Mouse (Mus musculus): ENCODE measurements around the gene Pink1.

Gene Pink1

DNA sequence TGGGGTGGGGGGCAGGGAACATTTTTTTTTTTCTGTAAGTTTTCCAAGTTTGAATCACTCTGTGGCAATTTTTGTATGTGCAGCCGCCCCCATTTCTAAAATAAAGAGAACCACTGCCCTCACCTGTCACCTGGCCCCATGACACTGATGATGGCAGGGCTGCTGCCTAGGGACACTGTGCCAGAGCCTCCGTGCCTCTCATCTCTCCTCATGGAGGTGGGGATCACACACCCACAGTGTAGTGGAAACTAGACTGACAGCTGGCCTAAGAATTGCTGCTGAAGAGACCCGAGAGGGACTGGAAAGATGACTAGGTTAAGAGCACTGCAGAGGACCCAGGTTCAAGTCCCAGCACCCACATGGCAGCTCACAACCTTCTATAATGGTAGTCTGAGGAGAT lies 14.0 kb downstream of the Pink1 start:
- DNase-seq (ENCODE audit: inconsistent ontology term) = no peak

DNA sequence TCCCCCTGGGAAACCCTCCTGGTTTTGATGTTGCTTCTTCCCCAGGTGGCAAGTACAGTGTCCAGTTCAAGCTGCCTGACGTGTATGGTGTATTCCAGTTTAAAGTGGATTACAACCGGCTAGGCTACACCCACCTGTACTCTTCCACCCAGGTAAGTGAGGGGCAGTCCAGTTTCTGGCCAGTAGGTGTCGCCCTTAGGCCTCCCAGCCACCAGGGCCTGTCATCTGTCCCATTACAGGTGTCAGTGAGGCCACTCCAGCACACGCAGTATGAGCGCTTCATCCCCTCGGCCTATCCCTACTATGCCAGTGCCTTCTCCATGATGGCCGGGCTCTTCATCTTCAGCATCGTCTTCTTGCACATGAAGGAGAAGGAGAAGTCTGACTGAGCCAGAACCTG lies 14.5 kb downstream of the Pink1 start:
- DNase-seq (ENCODE audit: inconsistent ontology term) = no peak

DNA sequence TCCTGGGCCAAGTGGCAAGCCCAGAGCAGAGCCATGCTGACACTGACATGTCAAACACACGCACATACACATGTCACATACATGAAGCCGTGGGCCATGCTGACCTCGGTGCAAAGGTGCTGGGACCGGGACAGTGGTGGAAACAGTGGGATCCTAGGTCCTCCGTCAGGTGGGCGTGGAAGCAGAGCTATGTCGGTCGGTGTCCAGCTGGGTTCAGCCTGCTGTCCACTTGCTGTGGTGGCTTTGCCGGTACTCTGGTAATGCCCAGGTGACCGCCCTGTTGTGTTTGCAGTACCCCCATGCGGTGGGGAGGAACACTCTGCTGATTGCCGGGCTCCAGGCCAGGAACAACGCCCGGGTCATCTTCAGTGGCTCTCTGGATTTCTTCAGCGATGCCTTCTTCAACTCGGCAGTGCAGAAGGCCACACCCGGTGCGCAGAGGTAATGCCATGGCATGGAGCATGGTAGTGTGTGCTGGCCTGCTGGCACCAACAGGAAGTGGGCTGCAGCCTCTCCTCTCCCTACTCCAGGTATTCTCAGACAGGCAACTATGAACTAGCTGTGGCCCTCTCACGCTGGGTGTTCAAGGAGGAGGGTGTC lies 15.7 kb downstream of the Pink1 start:
- DNase-seq (ENCODE audit: inconsistent ontology term) = no peak

DNA sequence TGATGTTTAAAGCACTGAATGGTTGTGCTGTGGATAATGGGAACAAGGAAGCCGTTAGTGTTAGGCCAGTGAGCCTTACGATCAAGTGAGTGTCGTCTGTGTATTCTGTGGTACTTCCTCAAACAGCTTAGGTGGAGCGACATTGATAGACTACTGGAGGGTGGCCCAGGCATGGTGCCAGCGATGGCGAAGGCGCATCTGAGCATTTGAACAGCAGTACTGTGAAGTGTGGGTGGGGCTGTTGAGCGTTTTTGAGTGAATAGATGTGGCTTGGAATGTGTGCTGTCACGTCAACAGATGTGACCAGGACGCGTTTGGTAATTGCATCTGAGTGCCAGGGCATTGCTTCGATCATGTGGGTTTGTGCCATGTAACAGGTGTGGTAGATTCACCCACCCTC lies 18.4 kb downstream of the Pink1 start:
- no peak for DNase-seq (ENCODE audit: inconsistent ontology term)

DNA sequence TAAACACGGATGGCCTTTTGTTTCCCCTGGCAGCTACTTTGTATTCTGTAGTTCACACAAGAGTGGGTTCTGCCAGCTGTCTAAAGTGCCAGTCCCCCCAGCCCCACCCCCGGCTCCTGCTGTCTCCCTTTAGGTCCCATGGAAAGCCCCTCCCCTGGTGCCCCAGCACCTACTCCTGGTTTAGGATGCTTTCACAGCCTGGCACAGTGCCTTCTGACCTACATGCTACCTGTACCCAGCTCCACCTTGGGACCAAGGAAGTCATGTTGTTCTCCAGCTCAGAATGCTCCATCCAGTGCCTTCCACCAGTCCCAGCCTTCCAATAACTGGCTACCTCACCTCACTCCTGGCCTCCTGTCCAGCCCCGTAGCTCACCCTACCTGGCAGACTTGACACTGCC lies 19.1 kb downstream of the Pink1 start:
- DNase-seq (ENCODE audit: inconsistent ontology term) = no peak

DNA sequence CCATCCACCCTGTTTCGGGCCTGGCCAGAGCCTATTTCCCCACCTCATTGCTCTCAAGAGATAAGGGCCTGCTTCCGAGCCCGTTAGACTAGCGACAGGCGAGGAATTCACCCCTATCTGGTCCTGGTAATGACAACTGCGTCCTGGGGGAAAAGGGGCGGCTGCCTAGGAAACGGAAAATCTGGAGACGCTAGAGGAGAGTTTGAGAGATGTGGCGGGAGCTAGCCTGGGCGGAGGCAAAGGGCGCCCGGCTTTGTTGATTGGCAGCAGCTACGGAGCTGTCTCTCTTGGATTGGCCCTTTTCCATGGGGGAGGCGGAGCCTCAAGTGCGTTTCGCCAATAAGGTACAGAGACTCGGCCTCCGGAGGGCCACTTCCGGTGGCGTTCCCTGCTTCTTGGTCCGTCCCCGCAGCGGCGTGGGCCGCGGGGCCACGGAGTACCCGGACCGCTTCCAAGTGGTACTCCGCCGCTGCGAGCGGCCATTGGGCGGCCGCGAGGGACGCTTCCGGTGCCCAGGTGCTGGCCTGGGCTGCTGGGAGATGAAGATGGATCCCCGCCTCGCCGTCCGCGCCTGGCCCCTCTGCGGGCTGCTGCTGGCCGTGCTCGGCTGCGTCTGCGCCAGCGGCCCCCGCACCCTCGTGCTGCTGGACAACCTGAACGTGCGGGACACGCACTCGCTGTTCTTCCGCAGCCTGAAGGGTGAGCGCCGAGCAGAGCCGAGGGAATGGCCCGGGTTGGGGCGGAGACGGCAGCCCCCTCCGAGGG lies 21.6 kb downstream of the Pink1 start, which contains the start of gene Ddost:
TSS of gene Ddost (plus strand) at position 391 of the 765 bp plus-strand sequence.
- peak; percentile 100 for DNase-seq (ENCODE audit: inconsistent ontology term)

DNA sequence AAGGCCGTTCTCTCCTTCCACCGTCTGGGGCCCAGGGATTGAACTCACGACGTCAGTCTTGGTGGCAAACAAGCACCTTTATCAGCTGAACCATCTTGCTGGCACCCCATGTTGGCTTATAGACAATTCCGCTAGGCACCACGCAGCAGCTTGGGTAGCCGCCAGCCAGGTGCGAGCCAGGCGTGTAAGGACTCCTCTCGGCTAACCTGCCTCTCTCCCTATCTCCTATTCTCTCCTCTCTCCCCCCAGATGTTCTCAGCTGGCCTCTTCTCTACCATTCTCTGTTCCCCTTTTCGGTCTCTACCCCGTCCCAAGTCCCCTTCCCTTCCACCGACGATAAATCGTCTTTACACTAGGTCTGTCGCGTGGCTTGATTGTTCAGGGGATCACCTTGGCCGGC lies 22.4 kb downstream of the Pink1 start:
- no peak for DNase-seq (ENCODE audit: inconsistent ontology term)

DNA sequence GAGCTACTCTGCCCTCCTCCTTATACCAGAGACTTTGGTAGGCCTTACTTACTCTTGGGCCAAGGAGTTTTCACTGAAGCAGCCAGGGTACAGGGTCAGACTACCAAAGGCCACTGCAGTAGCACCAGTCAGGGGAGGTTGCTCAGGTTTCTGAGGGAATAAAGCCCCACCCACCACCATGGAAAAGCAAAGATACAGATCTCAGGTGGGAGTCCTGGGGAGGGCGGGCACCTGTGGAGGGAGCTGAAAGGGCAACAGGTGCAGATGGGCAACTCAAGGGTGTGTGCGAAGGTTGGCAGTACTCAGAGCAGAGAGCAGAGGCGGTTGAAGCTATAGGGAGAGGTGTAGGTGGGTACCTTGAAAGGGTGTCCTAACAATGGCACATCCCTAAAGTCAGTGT lies 23.1 kb downstream of the Pink1 start:
- no peak for DNase-seq (ENCODE audit: inconsistent ontology term)

DNA sequence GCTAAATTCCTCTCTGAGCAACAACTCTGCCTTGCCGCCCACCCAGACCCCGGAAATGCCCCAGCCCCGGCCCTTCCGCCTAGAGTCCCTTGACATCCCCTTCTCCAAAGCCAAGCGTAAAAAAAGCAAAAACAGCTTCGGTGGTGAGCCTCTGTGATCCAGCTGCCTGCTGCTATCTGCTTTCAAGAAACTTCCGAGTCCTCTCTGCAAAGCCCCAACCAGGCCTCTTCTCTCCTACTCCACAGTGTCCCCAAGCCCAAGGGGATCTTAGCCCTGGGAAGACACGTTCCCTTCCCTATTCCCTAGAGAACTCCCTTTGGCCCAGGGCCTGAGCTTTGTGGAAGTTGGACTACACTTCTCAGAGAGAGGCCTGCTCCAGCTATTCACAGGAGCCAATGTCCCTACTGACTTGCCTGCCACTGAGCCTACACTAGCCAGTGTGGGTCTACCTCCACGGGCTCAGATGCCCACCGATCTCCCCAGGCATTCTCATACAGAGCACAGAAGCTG lies 24.8 kb downstream of the Pink1 start:
- no peak for DNase-seq (ENCODE audit: inconsistent ontology term)

DNA sequence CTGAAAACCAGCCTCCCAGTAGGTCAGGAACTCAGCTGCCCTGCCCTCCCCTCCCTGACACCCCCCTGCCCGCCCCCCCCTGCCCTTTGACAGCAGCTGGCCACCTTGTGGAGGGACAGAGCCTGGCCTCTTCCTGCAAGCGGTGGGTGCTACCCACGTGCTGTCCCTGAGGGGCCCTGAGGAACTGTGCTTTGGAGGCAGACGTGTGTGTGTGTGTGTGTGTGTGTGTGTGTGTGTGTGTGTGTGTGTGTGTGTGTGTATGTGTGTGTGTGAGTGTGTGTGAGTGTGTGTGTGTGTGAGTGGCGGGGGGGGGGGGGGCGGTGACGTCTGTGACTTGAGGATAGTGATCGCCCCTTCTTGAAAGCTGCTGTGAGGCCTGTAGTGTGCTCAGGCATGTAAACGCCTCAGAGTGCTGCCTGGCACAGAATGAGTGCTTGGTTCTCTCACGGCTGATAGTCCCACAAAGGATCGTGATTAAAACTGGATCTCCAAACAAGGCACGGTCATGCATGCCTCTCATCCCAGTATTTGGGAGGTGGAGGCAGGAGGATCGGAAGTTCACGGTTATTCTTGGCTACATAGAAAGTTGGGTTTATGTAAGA lies 32.1 kb downstream of the Pink1 start:
- no peak for DNase-seq (ENCODE audit: inconsistent ontology term)

DNA sequence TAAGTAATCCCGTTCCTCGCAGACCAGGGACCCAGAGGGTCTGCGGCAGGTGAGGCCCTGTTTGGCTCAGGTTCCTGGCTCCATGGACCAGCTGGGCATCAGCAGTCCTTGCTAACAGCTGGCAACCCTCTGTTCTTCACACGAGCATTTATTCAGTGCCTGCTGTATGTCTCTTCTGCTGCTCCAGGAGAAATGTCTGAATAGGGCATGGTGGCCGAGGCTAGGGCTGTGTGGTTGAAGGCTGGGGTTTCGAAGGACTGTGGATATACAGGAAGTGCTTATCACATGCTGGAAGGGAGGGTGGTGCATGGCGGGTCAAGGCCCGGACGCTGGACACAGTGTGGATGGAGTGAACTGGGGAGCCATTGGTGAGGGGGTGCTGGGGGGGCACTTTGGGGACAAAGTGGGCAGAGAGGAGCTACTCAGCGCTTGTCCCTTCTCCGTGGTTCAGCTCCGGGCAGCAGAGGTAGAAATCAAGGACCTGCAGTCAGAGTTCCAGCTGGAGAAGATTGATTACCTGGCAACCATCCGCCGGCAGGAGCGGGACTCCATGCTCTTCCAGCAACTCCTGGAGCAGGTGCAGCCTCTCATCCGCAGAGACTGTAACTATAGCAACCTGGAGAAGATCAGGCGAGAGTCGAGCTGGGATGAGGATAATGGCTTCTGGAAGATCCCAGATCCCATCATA lies 32.7 kb downstream of the Pink1 start:
- DNase-seq (ENCODE audit: inconsistent ontology term) = no peak

DNA sequence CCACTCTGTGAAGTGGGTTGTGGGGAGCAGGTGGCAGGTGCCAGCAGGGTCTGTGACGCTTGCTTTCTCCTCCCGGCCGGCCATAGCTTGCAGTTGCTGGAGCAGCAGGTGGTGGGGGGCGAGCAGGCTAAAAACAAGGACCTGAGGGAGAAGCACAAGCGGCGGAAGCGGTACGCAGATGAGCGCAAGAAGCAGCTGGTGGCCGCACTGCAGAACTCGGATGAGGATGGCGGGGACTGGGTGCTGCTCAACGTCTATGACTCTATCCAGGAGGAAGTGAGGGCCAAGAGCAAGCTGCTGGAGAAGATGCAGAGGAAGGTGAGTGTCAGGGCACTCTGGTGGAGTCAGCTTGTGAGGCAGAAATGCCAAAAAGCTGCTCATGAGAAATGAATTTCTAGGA lies 34.1 kb downstream of the Pink1 start:
- no peak for DNase-seq (ENCODE audit: inconsistent ontology term)

DNA sequence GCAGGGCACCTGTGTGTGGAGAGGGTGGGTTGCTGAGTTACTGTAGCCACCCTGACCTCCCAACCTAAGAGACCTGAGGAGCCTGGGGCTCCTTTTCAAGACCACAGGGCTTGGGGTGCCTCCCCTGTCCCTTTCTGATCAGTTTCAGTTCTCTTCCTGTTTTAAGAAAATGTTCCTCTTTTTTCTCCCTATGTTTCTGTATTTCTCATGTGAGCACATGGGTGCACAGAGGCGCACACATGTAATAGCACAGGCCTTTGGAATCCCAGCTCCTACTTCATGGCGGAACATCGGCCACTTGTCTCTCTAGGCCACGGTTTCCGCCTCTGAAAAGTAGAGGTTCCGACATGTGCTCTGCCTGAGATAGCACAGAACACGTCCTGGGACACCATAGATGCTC lies 37.4 kb downstream of the Pink1 start:
- no peak for DNase-seq (ENCODE audit: inconsistent ontology term)

DNA sequence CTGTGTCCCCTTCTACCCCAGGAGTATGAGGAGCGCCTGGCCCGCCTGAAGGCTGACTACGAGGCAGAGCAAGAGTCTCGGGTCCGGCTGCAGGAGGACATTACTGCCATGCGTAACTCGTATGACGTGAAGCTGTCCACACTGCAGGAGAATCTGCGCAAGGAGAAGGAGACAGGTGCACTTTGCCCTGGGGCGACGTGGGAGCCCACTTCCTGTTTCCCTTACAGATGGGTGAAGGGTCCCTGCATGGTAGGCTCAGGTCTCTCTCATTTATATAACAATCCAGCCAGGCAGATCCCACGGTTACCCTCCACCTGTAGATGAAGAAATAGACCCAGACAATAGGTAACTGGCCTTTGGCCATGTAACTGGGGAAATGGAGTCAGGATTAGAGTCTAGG lies 39.7 kb downstream of the Pink1 start:
- no peak for DNase-seq (ENCODE audit: inconsistent ontology term)

DNA sequence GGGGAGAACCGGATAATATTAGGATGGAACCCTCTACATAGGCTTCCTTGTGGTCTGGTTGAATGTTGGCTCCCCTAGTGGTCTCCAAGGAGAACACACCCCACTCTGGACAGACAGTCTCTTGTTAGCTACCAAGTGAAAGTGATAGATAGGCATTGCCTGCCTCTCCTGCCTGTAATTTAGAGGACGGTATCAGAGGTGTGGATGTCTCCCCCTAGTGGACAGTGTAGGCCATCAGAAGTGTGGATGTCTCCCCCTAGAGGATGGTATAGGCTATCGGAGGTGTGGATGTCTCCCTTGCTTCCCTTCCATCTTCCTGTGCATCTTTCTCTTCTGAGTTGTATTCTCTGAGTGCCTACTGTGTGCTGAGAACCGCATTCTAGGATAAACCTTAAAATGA lies 43.3 kb downstream of the Pink1 start:
- DNase-seq (ENCODE audit: inconsistent ontology term) = peak; percentile 62

DNA sequence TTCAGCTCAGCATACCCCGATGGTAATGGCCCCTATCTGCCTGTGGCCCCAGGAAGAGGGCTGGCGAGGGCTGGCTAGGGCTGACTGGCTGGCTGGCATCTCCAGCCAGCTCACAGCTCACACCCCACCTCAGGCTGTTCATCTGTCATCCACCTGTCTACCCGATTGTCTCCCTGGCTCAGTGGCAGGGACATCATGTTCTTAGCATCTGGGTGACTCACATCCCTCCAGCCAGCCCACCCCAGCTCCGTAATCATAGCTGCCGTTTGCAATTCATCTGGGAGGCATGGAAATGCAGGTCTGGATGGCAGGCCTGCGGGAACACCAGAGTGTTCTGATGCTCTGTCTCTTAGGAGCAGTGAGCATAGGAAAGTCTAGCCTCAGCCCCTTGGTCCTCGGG lies 47.8 kb downstream of the Pink1 start:
- no peak for DNase-seq (ENCODE audit: inconsistent ontology term)

DNA sequence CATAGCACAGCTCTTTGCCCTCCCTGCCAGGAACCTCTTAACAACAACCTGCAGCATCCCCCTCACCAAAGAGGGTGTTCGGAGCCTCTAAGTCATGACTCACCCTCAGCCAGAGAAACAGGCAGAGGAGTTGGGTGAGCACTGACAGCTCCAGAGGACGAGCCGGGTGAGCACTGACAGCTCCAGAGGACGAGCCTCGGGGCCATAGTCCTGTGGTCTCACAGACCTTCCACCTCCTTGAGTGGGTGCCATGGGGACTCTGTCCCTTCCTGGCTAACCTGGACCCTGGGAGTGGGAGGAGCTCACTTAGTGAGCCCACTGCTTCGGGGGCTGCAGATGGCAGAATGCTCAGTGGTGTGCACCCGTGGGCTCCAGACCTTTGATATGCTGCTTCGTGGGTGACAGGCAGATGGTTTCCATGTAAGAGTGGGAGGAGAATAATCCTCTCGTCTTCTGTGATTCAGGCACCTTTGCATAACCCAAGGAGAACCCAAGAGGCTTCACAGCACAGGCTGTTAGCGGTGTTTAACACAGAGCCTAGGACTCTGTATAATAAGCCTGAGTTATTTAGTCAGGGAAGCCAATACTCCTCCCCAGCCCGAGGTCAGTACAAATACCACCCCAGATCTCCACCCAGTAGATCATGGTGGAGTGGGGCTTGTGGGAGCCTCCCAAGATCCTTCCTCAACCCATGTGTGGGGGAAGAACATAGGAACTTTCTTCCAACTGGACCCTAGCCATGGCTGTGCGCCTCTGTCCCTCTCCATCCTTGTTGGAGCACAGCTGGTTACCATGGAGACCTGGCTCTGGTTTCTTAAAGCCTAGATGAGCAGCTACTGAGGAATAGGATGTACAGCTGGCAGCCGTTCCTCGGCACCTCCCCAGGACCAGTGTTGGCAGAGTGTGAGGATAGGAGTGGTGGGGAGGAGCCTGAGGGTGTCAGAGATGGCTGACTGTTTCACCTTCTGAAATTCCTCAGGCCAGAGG lies 53.8 kb downstream of the Pink1 start:
- no peak for DNase-seq (ENCODE audit: inconsistent ontology term)

DNA sequence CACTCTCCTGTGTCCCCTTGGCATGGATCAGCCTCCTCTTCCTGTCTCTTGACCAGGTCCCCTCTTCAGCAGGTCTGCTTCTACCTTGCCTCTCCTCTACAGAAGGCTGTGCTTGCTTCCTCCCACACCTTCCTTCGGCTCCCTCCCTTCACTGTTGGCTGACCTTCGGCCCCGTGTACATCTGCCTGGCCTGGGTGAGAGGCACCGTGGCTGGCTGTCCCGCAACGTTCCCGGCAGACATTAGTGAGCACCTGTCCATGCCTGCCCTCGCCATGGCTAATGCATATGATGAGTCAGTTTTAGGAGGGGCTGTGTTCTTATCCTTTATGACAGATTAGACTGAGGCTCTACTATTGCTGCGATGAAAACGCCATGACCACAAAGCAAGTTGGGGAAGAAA lies 58.2 kb downstream of the Pink1 start:
- no peak for DNase-seq (ENCODE audit: inconsistent ontology term)
